Mouse (Mus musculus): Measurements from ENCODE around the gene Lrrc57.

Lrrc57 gene

GRCm38 (mm10) chr2:120608830-120609723 lies at the start of gene Lrrc57, which contains the start of gene Haus2:
Lrrc57 (minus strand) TSS chr2:120609520.
Haus2 (plus strand) TSS chr2:120609383.
- in situ Hi-C loops (cut with MboI, MseI), result no loop called here

GRCm38 (mm10) chr2:120658486-120658885 lies 49.2 kb upstream of the Lrrc57 start:
- in situ Hi-C loops (cut with MboI, MseI), result no loop called here

GRCm38 (mm10) chr2:120656711-120657110 lies 47.4 kb upstream of the Lrrc57 start:
- in situ Hi-C loops (cut with MboI, MseI), result no loop called here

- in situ Hi-C loops (cut with MboI, MseI), result no loop called here
Measured at GRCm38 (mm10) chr2:120655905-120656304, 46.6 kb upstream of the Lrrc57 start.

- in situ Hi-C loops (cut with MboI, MseI), result no loop called here
Measured at GRCm38 (mm10) chr2:120654693-120655092, 45.4 kb upstream of the Lrrc57 start.

- in situ Hi-C loops (cut with MboI, MseI), result no loop called here
Measured at GRCm38 (mm10) chr2:120652925-120653284, 43.6 kb upstream of the Lrrc57 start.

GRCm38 (mm10) chr2:120652256-120652924 lies 43.1 kb upstream of the Lrrc57 start:
- in situ Hi-C loops (cut with MboI, MseI), result no loop called here

- in situ Hi-C loops (cut with MboI, MseI), result no loop called here
Measured at GRCm38 (mm10) chr2:120646777-120647176, 37.5 kb upstream of the Lrrc57 start.

- in situ Hi-C loops (cut with MboI, MseI), result no loop called here
Measured at GRCm38 (mm10) chr2:120643836-120644235, 34.5 kb upstream of the Lrrc57 start.

GRCm38 (mm10) chr2:120640835-120641234 lies 31.5 kb upstream of the Lrrc57 start:
- in situ Hi-C loops (cut with MboI, MseI), result no loop called here

GRCm38 (mm10) chr2:120631957-120632356 lies 22.6 kb upstream of the Lrrc57 start:
- in situ Hi-C loops (cut with MboI, MseI), result no loop called here

GRCm38 (mm10) chr2:120631521-120631920 lies 22.2 kb upstream of the Lrrc57 start:
- in situ Hi-C loops (cut with MboI, MseI), result no loop called here

GRCm38 (mm10) chr2:120630655-120631054 lies 21.3 kb upstream of the Lrrc57 start:
- in situ Hi-C loops (cut with MboI, MseI), result no loop called here

- in situ Hi-C loops (cut with MboI, MseI), result no loop called here
Measured at GRCm38 (mm10) chr2:120630246-120630645, 20.9 kb upstream of the Lrrc57 start.

- in situ Hi-C loops (cut with MboI, MseI), result loop anchor here in 1 of 2 experiments (10.0 kb wide), 1 partner anchor 236 kb away; no protein-coding TSS in a partner anchor
Measured at GRCm38 (mm10) chr2:120628886-120629735, 19.8 kb upstream of the Lrrc57 start, which contains the start of gene Stard9. Stard9 (plus strand) TSS chr2:120629121.

- in situ Hi-C loops (cut with MboI, MseI), result loop anchor here in 1 of 2 experiments (10.0 kb wide), 1 partner anchor 237 kb away; no protein-coding TSS in a partner anchor
Measured at GRCm38 (mm10) chr2:120628076-120628865, 19.0 kb upstream of the Lrrc57 start.

- in situ Hi-C loops (cut with MboI, MseI), result loop anchor here in 1 of 2 experiments (10.0 kb wide), 1 partner anchor 242 kb away; no protein-coding TSS in a partner anchor
Measured at GRCm38 (mm10) chr2:120622920-120623319, 13.6 kb upstream of the Lrrc57 start.

- in situ Hi-C loops (cut with MboI, MseI), result no loop called here
Measured at GRCm38 (mm10) chr2:120619538-120619937, 10.2 kb upstream of the Lrrc57 start.

GRCm38 (mm10) chr2:120616279-120617163 lies 7.2 kb upstream of the Lrrc57 start:
- in situ Hi-C loops (cut with MboI, MseI), result no loop called here
